Mouse (Mus musculus): ENCODE measurements around the gene Rnf43.

DNA sequence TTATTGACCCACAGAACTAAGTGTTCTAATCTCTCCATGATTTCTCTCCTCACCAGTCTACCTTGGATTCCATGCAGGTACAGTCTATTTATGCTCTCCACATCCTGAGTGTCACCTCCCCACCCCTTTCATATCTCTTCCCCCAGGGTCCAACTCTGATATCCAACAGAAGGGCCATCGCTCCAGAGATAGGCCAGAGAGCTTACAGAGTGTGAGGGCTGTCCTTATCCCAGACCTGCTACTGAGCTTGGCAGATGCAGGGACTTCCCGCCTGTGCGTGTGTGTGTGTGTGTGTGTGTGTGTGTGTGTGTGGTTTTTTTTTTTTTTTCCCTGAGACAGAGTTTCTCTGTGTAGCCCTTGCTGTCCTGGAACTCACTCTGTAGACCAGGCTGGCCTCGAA is 106.2 kb downstream of the Rnf43 start:
- TF ChIP-seq CTCF (IDR thresholded peaks at IDR 0.05; ENCODE audit: control insufficient read depth, insufficient read depth, insufficient read length), result no peak
- no peak for TF ChIP-seq USF1 (IDR thresholded peaks at IDR 0.05; ENCODE audit: low read depth)
- no peak for TF ChIP-seq FOSL1 (IDR thresholded peaks at IDR 0.05; ENCODE audit: insufficient read depth, low read length, poor library complexity, severe bottlenecking)
- TF ChIP-seq CEBPB (IDR thresholded peaks at IDR 0.05; ENCODE audit: low read depth), result no peak
- no peak for TF ChIP-seq MYOG (IDR thresholded peaks at IDR 0.05; ENCODE audit: control insufficient read depth, extremely low read depth, insufficient read length)
- no peak for TF ChIP-seq MAX (IDR thresholded peaks at IDR 0.05)

Measured in C2C12 (cell line).